In genomic region chr9:121666957-121667630, GRCm38 (mm10) we compare ENCODE assay signal across 11 mouse cellular contexts. TPM values are rescaled to one million over a fixed set of nuclear protein-coding genes. Genes with fewer than 3 reads are reported as not detected.
DNase-seq lines count a peak whose midpoint lies in the region; ATAC-seq lines count a peak whose summit lies in the region.
"Had no signal": no experiment of that assay in that cellular context is flagged by ENCODE, and none has a peak within 500 bp of the region (broad histone marks: within the 10 kb centered on the region; RNA-seq: fewer than 3 reads in every experiment).

No protein-coding gene starts in this region.

- H3K36me3 ChIP-seq in limb, embryonic 12.5 days, result no peaks in the 10 kb centered on the region
- H3K36me3 ChIP-seq in limb, embryonic 10.5 days, result no peaks in the 10 kb centered on the region
- H3K36me3 ChIP-seq in forebrain, embryonic 12.5 days (replicated peaks), result no peaks in the 10 kb centered on the region
- H3K36me3 ChIP-seq in midbrain, embryonic 13.5 days, result no peaks in the 10 kb centered on the region

- no peak overlapping the region for H3K4me3 ChIP-seq in limb, embryonic 12.5 days (replicated peaks)
- H3K4me3 ChIP-seq in limb, embryonic 10.5 days, result no peak overlapping the region
- H3K4me3 ChIP-seq in forebrain, embryonic 12.5 days (replicated peaks), result no peak overlapping the region
- H3K4me3 ChIP-seq in midbrain, embryonic 13.5 days (replicated peaks), result no peak overlapping the region

- no peak overlapping the region for H3K4me2 ChIP-seq in limb, embryonic 12.5 days
- H3K4me2 ChIP-seq in forebrain, embryonic 12.5 days, result no peak overlapping the region
- no peak overlapping the region for H3K4me2 ChIP-seq in midbrain, embryonic 13.5 days (replicated peaks)

- no peak for ATAC-seq in limb, embryonic 12.5 days (ENCODE audit: insufficient number of reproducible peaks, insufficient read depth, low FRiP score, low TSS enrichment, low read depth)
- ATAC-seq in forebrain, embryonic 12.5 days (ENCODE audit: low FRiP score), result peak; percentile 17; the same call in 1 of the 2 replicates
- ATAC-seq in midbrain, embryonic 13.5 days, result peak; percentile 28; the same call in 1 of the 2 replicates
- ATAC-seq: inflammation-experienced regulatory T-cells, adult 6 months had no signal

- DNase-seq in limb, embryonic 10.5 days (ENCODE audit: low spot score), result no peak
- peak; percentile 42 to 54 for DNase-seq in frontal cortex, postnatal 14 days (ENCODE audit: low spot score in 2 of 2)
- DNase-seq in adrenal gland, postnatal 10 days, result no peak
- no peak for DNase-seq in gastrocnemius, postnatal 25 days
- no peak for DNase-seq in adipocyte (ENCODE audit: low spot score)
- DNase-seq: gastrocnemius, postnatal 36 days had no signal

- WGBS in limb, embryonic 12.5 days, result 73% methylated on average over 16 of the region's 16 CpGs
- WGBS in limb, embryonic 10.5 days, result 78% methylated on average over 16 of the region's 16 CpGs
- WGBS in forebrain, embryonic 12.5 days, result 73% methylated on average over 16 of the region's 16 CpGs
- WGBS in midbrain, embryonic 13.5 days, result 67% methylated on average over 16 of the region's 16 CpGs

- H3K9ac ChIP-seq in limb, embryonic 12.5 days (replicated peaks), result peak overlapping the region; percentile 37; the same call in 1 of the 2 replicates
- H3K9ac ChIP-seq in forebrain, embryonic 12.5 days, result no peak overlapping the region
- peak overlapping the region; percentile 6; the same call in 1 of the 2 replicates for H3K9ac ChIP-seq in midbrain, embryonic 13.5 days (replicated peaks)

- H3K4me1 ChIP-seq in limb, embryonic 12.5 days (replicated peaks), result peaks cover 22% of the 10 kb centered on the region
- peaks cover 44% of the 10 kb centered on the region for H3K4me1 ChIP-seq in limb, embryonic 10.5 days
- H3K4me1 ChIP-seq in forebrain, embryonic 12.5 days, result peaks cover 26% of the 10 kb centered on the region
- H3K4me1 ChIP-seq in midbrain, embryonic 13.5 days (replicated peaks), result peaks cover 38% of the 10 kb centered on the region

- H3K9me3 ChIP-seq in limb, embryonic 12.5 days, result no peaks in the 10 kb centered on the region
- H3K9me3 ChIP-seq in limb, embryonic 10.5 days (replicated peaks), result no peaks in the 10 kb centered on the region
- no peaks in the 10 kb centered on the region for H3K9me3 ChIP-seq in forebrain, embryonic 12.5 days
- no peaks in the 10 kb centered on the region for H3K9me3 ChIP-seq in midbrain, embryonic 13.5 days

- H3K27me3 ChIP-seq in limb, embryonic 12.5 days, result peaks cover 63% of the 10 kb centered on the region
- H3K27me3 ChIP-seq in limb, embryonic 10.5 days (ENCODE audit: low read depth, poor library complexity, severe bottlenecking), result peaks cover 62% of the 10 kb centered on the region
- peaks cover 36% of the 10 kb centered on the region for H3K27me3 ChIP-seq in forebrain, embryonic 12.5 days
- H3K27me3 ChIP-seq in midbrain, embryonic 13.5 days, result peaks cover 30% of the 10 kb centered on the region

- H3K27ac ChIP-seq in limb, embryonic 12.5 days, result 0 out of 2 replicates have a peak overlapping the region, but pooled peaks have one; percentile 29
- no peak overlapping the region for H3K27ac ChIP-seq in limb, embryonic 10.5 days
- peak overlapping the region; percentile 43; the same call in 1 of the 2 replicates for H3K27ac ChIP-seq in forebrain, embryonic 12.5 days
- peak overlapping the region; percentile 47; the same call in 1 of the 2 replicates for H3K27ac ChIP-seq in midbrain, embryonic 13.5 days

RNA-seq across cellular contexts. Expression of gene Vipr1, which starts 24.6 kb away (rescaled TPM):
- 0.69 and 1.1 TPM in 2 replicates for polyA plus RNA-seq in limb, embryonic 12.5 days (2016; fragmentation: Nextera tagmentation; extraction: Ambion mirVana)
- polyA plus RNA-seq in limb, embryonic 10.5 days (2016; fragmentation: Nextera tagmentation; extraction: Ambion mirVana), result 0.14 and 0.49 TPM in 2 replicates
- polyA plus RNA-seq in forebrain, embryonic 12.5 days (2016; fragmentation: Nextera tagmentation; extraction: Ambion mirVana), result 0.50 and 1.7 TPM in 2 replicates
- 0.43 and 0.48 TPM in 2 replicates for polyA plus RNA-seq in midbrain, embryonic 13.5 days (2015; fragmentation: Nextera tagmentation; extraction: Ambion mirVana)
- total RNA-seq in adrenal gland, postnatal 10 days (2021), result 1 to 10 TPM; 2.8 to 5.2 TPM
- 1 to 10 TPM; 2.5 to 2.6 TPM for total RNA-seq in gastrocnemius, postnatal 25 days (2021)

RNA-seq across cellular contexts. Expression of gene Lyzl4, which starts 25.2 kb away (rescaled TPM):
- 0.45 TPM in 1 of 2 replicates, not detected in the other for polyA plus RNA-seq in limb, embryonic 12.5 days (2016; fragmentation: Nextera tagmentation; extraction: Ambion mirVana)
- polyA plus RNA-seq in limb, embryonic 10.5 days (2016; fragmentation: Nextera tagmentation; extraction: Ambion mirVana), result not detected in 2 replicates
- polyA plus RNA-seq in forebrain, embryonic 12.5 days (2016; fragmentation: Nextera tagmentation; extraction: Ambion mirVana), result not detected in 2 replicates
- polyA plus RNA-seq in midbrain, embryonic 13.5 days (2015; fragmentation: Nextera tagmentation; extraction: Ambion mirVana), result 0.24 TPM in 1 of 2 replicates, not detected in the other
- total RNA-seq in adrenal gland, postnatal 10 days (2021), result under 1 TPM in 1 of 2 experiments, not detected in 1; 0.48 TPM
- total RNA-seq in gastrocnemius, postnatal 25 days (2021), result not detected
- total RNA-seq: common myeloid progenitor, adult 5-6 weeks; gastrocnemius, postnatal 36 days had no signal
- polyA plus RNA-seq: inflammation-experienced regulatory T-cells, adult 6 months had no signal

RNA-seq across cellular contexts. Expression of gene Sec22c, which starts 38.2 kb away (rescaled TPM):
- polyA plus RNA-seq in limb, embryonic 12.5 days (2016; fragmentation: Nextera tagmentation; extraction: Ambion mirVana), result 13.9 and 16.2 TPM in 2 replicates
- polyA plus RNA-seq in limb, embryonic 10.5 days (2016; fragmentation: Nextera tagmentation; extraction: Ambion mirVana), result 10.9 and 12.6 TPM in 2 replicates
- 24.5 and 29.3 TPM in 2 replicates for polyA plus RNA-seq in forebrain, embryonic 12.5 days (2016; fragmentation: Nextera tagmentation; extraction: Ambion mirVana)
- polyA plus RNA-seq in midbrain, embryonic 13.5 days (2015; fragmentation: Nextera tagmentation; extraction: Ambion mirVana), result 31.1 and 36.1 TPM in 2 replicates
- 1 to 10 TPM; 5.4 to 5.8 TPM for total RNA-seq in adrenal gland, postnatal 10 days (2021)
- 1 to 10 TPM; 3.8 to 4.3 TPM for total RNA-seq in gastrocnemius, postnatal 25 days (2021)

RNA-seq across cellular contexts. Expression of gene Ss18l2, which starts 43.0 kb away (rescaled TPM):
- polyA plus RNA-seq in limb, embryonic 12.5 days (2016; fragmentation: Nextera tagmentation; extraction: Ambion mirVana), result 95.8 and 105 TPM in 2 replicates
- 93.9 and 94.8 TPM in 2 replicates for polyA plus RNA-seq in limb, embryonic 10.5 days (2016; fragmentation: Nextera tagmentation; extraction: Ambion mirVana)
- polyA plus RNA-seq in forebrain, embryonic 12.5 days (2016; fragmentation: Nextera tagmentation; extraction: Ambion mirVana), result 97.5 and 104 TPM in 2 replicates
- polyA plus RNA-seq in midbrain, embryonic 13.5 days (2015; fragmentation: Nextera tagmentation; extraction: Ambion mirVana), result 146 TPM in 2 replicates
- 10 to 100 TPM; 51.5 to 60.9 TPM for total RNA-seq in adrenal gland, postnatal 10 days (2021)
- 100 to 1,000 TPM; 104 to 105 TPM for total RNA-seq in gastrocnemius, postnatal 25 days (2021)

RNA-seq across cellular contexts. Expression of gene Nktr, which starts 51.9 kb away (rescaled TPM):
- 68.4 and 71.5 TPM in 2 replicates for polyA plus RNA-seq in limb, embryonic 12.5 days (2016; fragmentation: Nextera tagmentation; extraction: Ambion mirVana)
- polyA plus RNA-seq in limb, embryonic 10.5 days (2016; fragmentation: Nextera tagmentation; extraction: Ambion mirVana), result 47.2 and 58.8 TPM in 2 replicates
- polyA plus RNA-seq in forebrain, embryonic 12.5 days (2016; fragmentation: Nextera tagmentation; extraction: Ambion mirVana), result 75.7 and 78.2 TPM in 2 replicates
- 69.0 and 71.1 TPM in 2 replicates for polyA plus RNA-seq in midbrain, embryonic 13.5 days (2015; fragmentation: Nextera tagmentation; extraction: Ambion mirVana)
- total RNA-seq in adrenal gland, postnatal 10 days (2021), result 10 to 100 TPM; 55.1 to 98.4 TPM
- total RNA-seq in gastrocnemius, postnatal 25 days (2021), result 10 to 100 TPM; 30.0 to 30.1 TPM

Comparison
In these comparisons a context has a peak if more than half of its experiments do, and no peak if none do; other contexts are left out.
1. DNase-seq: peak in frontal cortex, postnatal 14 days (2 of 2); none in limb, embryonic 10.5 days (single experiment), adrenal gland, postnatal 10 days (single experiment), gastrocnemius, postnatal 25 days (single experiment) and adipocyte (single experiment).